Mouse (Mus musculus) erythroblast, embryonic 14.5 days (primary cell): ENCODE data around the gene H2-DMa.

ENCODE experiments used
- GATA1 ChIP-seq: IDR thresholded peaks from 2 replicates; pipeline ENCODE4 v1.6.1; 2012; ENCODE audit warnings: low read length, inconsistent platforms, mixed read lengths
- TAL1 ChIP-seq: IDR thresholded peaks from 3 replicates; pipeline ENCODE4 v1.6.1; 2012; ENCODE audit warnings: low read length, inconsistent platforms, mixed read lengths

- TF ChIP-seq TAL1 (no peak), GATA1 (no peak)
Measured at GRCm38 (mm10) chr17:34079002-34079401, 40.3 kb upstream of the H2-DMa start.
